Mouse (Mus musculus) spleen, postnatal 4 days (tissue): ENCODE measurements at regions not wholly inside any gene's neighbourhood (a gene's known extent, or its start where the extent isn't known, plus 50 kb on each side); places are given as distances from the start of the nearest gene placed in this dataset.
"Not testable (repeated sequence)": the region's sequence is repeated elsewhere in the genome, so short reads cannot be mapped to it uniquely, and the experiment has no call there.

Experiments used
- DNase-seq, 2 experiments: peaks; one replicate each; pipeline ENCODE4 v3.0.0; 2022; ENCODE audit warnings: low spot score in 2 of 2

- DNase-seq, result no peak
Observed at GRCm38 (mm10) chr3:58224696-58225095, 189.8 kb upstream of the Tsc22d2 start.

GRCm38 (mm10) chr3:58226447-58227321 is 187.8 kb upstream of the Tsc22d2 start:
- DNase-seq, result no peak

- DNase-seq, result no peak
Observed at GRCm38 (mm10) chr3:58227322-58227627, 187.2 kb upstream of the Tsc22d2 start.

GRCm38 (mm10) chr3:58228189-58228588 is 186.3 kb upstream of the Tsc22d2 start:
- DNase-seq, result no peak

- DNase-seq, result no peak
Observed at GRCm38 (mm10) chr3:58231746-58232145, 182.8 kb upstream of the Tsc22d2 start.

- DNase-seq, result no peak
Observed at GRCm38 (mm10) chr3:58233296-58233695, 181.2 kb upstream of the Tsc22d2 start.

- DNase-seq, result no peak
Observed at GRCm38 (mm10) chr3:58234846-58235630, 179.5 kb upstream of the Tsc22d2 start.

GRCm38 (mm10) chr3:58238111-58238510 is 176.4 kb upstream of the Tsc22d2 start:
- no peak for DNase-seq

GRCm38 (mm10) chr3:58240775-58241174 is 173.7 kb upstream of the Tsc22d2 start:
- no peak for DNase-seq

- no peak for DNase-seq
Observed at GRCm38 (mm10) chr3:58245361-58245760, 169.2 kb upstream of the Tsc22d2 start.

- no peak for DNase-seq
Observed at GRCm38 (mm10) chr3:58247989-58248388, 166.5 kb upstream of the Tsc22d2 start.

- DNase-seq, result no peak
Observed at GRCm38 (mm10) chr3:58253942-58254341, 160.6 kb upstream of the Tsc22d2 start.

- DNase-seq, result no peak
Observed at GRCm38 (mm10) chr3:58267606-58268325, 146.7 kb upstream of the Tsc22d2 start.

GRCm38 (mm10) chr3:58271441-58271840 is 143.1 kb upstream of the Tsc22d2 start:
- not testable (repeated sequence) for DNase-seq

GRCm38 (mm10) chr3:58281291-58281690 is 133.2 kb upstream of the Tsc22d2 start:
- DNase-seq, result no peak

GRCm38 (mm10) chr3:58284371-58284770 is 130.1 kb upstream of the Tsc22d2 start:
- not testable (repeated sequence) for DNase-seq

GRCm38 (mm10) chr3:58295810-58296209 is 118.7 kb upstream of the Tsc22d2 start:
- DNase-seq, result no peak

- no peak for DNase-seq
Observed at GRCm38 (mm10) chr3:58300213-58300612, 114.3 kb upstream of the Tsc22d2 start.

GRCm38 (mm10) chr3:58300801-58301485 is 113.6 kb upstream of the Tsc22d2 start:
- DNase-seq, result no peak

GRCm38 (mm10) chr3:58302322-58302721 is 112.2 kb upstream of the Tsc22d2 start:
- no peak for DNase-seq

- DNase-seq, result no peak
Observed at GRCm38 (mm10) chr3:58303746-58304145, 110.8 kb upstream of the Tsc22d2 start.

GRCm38 (mm10) chr3:58309601-58310000 is 104.9 kb upstream of the Tsc22d2 start:
- DNase-seq, result no peak
